Mouse (Mus musculus) thymus, postnatal 10 days (tissue): ENCODE measurements around the gene Scrn3.

Experiments used
- DNase-seq, 2 experiments: peaks; one replicate each; pipeline ENCODE4 v3.0.0; 2021; ENCODE audit warnings: low spot score in 2 of 2

Gene Scrn3

DNA sequence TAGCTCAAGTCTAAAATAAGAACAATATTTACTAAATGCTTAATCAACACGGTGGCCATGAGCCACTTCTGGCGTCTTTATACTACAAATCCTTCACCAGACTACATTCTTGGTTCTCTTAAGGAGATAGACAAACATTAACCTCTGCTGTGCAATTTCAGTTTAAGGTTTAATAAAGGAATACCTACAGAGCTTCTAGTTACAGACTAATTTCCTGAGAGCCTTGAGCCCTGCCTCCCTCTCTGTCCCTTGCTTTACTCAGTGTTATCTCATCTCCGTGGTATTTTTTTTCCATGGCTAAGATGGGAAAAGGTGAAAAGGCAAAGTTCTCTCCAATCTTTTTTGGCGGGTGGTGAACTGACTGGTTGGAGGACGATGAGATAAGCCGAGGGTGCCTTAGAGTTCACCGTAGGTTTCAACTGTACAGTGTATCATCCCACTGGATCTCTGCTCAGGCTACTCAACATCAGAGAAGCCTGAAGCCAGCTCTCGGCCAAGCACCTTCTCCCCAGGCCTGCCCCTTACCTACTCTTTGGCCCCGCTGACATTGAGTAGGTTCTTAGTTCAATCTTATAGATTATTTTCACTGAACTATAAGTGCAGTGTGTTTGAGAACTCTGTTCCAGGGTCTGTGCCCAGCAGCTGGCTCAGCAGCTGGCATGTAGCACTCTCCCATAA lies 68.0 kb downstream of the Scrn3 start:
- DNase-seq = no peak

DNA sequence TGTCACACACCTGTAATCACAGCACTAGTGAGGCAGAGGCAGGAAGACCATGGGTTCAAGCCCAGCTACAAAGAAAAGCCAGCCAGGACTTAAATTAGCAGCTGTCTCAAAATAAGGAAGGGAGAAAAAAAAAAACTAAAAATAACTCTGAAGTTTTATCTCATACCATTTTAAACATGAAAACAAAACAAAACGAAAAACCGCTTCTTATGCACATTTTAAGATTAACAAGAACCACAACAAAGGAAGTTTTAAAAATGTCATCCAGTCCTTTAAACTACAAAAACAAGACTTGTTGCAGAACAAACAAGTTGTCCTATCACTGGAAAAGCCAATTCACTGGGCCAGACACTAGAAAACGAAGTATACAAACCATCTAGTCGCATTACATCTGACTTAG lies 72.8 kb downstream of the Scrn3 start:
- DNase-seq = no peak

DNA sequence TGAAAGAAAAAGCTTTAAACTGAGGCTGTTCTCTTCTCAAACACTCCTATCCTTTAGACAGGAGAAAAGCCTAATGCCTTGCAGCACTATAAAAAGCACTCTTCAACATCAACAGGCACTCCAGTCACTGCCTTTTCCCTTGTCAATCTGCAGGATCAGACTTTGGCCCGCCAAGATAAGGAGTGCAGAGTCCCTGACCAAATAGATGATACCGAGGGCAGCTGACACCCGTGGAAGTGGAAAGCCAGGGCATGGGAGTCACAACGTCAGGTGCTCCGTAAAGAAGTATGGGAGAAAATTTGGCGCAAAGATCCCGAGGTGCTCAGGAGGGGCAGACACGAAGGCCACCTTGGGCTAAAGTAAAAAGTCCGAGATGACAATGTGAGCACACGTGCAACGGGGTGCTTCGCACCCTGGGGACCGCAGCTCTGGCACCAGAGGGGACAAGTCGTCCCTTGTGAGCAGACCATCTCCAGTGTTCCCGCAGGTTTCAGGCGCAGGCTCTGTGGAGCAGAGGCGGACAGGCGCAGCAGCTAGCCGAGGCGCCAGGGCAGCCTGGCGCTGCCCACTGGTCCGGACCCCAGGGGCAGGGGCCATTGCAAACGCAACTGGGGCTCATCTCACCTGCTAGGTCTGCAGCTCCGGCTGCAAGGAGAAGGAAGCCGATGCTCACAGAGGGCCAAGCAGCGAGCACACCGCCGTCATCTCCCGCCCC lies 73.4 kb downstream of the Scrn3 start:
- no peak for DNase-seq

DNA sequence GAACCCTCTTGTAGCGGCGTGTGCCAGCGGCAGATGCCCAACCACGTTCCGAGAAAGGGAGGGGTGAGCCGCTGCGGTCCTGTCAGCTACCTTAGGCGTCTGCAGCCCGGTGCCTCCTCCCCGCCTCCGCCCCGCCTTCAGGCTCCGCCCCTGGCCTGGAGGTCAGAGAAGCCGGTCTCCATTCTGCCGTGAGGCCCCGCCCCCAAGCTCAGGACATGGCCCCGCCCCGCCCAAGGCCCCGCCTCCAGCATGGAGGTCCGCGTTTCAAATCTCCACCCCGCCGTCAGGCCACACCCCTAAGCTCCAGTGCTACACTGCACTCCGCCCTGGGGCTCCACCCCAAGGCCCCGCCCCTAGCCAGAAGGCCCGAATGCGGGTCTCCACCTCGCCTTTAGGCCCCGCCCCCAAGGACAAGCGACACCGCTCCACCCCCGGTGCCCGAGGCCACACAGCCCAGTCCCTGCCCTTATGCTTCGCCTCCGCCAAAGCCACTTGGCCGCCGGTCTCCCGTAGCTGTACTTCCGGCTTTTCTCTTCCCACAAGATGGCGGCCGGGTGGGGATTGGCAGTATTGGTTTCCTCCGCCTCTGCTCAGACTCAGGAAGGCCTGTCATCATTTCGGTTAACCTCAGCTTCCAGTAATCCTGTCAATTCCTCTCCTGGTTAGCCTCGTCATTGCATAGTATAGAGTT lies 74.1 kb downstream of the Scrn3 start, which contains the start of gene Gpr155:
TSS of gene Gpr155 (minus strand) at position 217 of the 691 bp plus-strand sequence.
- peak; percentile 97 to 99 for DNase-seq
